Mouse (Mus musculus) cortical plate, adult 2 months (tissue): ENCODE data around the gene 1500009C09Rik. TPM values are rescaled to one million over a fixed set of nuclear protein-coding genes. Genes with fewer than 3 reads are reported as not detected.

Experiments
- H3K27ac ChIP-seq: fragments of 200-500 bp; 2 replicates; pipeline ENCODE4 v1.5.1; 2012; ENCODE audit warnings: low read length, control low read depth, inconsistent platforms; ENCODE audit not compliant: insufficient read depth
- H3K4me1 ChIP-seq: fragments of 200-500 bp; 2 replicates; pipeline ENCODE4 v1.6.1; 2011; ENCODE audit warnings: low read length; ENCODE audit not compliant: control insufficient read depth, insufficient read depth
- H3K4me3 ChIP-seq: fragments of 200-500 bp; 2 replicates; pipeline ENCODE4 v1.5.1; 2011; ENCODE audit warnings: mild to moderate bottlenecking, low read length, control low read depth; ENCODE audit not compliant: insufficient read depth
- CTCF ChIP-seq: fragments of 200-500 bp; IDR thresholded peaks from 2 replicates; pipeline ENCODE4 v1.5.1; 2011; ENCODE audit warnings: mild to moderate bottlenecking, control low read depth, low read length; ENCODE audit not compliant: insufficient read depth; ENCODE audit errors: extremely low read depth
- POLR2A ChIP-seq: fragments of 200-500 bp; IDR thresholded peaks from 2 replicates; pipeline ENCODE4 v1.6.1; 2011; ENCODE audit warnings: mild to moderate bottlenecking, low read length, control low read depth; ENCODE audit not compliant: insufficient read depth; ENCODE audit errors: extremely low read depth
- polyA plus RNA-seq: library from polyadenylated mRNA; depleted of rRNA; stranded (reverse); fragments of >200 nt; gene quantifications from 2 replicates; pipeline ENCODE4 v1.2.3, GENCODE M21; 2012; rRNA removed

Gene 1500009C09Rik
- polyA plus RNA-seq, 1 experiment: 155 TPM

GRCm38 (mm10) chr15:82307107-82307506 is 54.9 kb downstream of the 1500009C09Rik start:
- TF ChIP-seq POLR2A (no peak), CTCF (no peak)
- Histone ChIP-seq H3K27ac (no peak overlapping the region), H3K4me1 (no peaks in the 10 kb centered on the region), H3K4me3 (no peak overlapping the region)

- H3K27ac ChIP-seq: no peak overlapping the region
- H3K4me1 ChIP-seq: no peaks in the 10 kb centered on the region
- TF ChIP-seq POLR2A (no peak), CTCF (no peak)
Measured at GRCm38 (mm10) chr15:82308416-82308815, 56.2 kb downstream of the 1500009C09Rik start.

More at GRCm38 (mm10) chr15:82308416-82308815, 56.2 kb downstream of the 1500009C09Rik start:
- no peak overlapping the region for H3K4me3 ChIP-seq

Other genes with a start within 250 kb of the 1500009C09Rik start
- gene Desi1, start 218.5 kb upstream of the 1500009C09Rik start, polyA plus RNA-seq: 126 and 134 TPM in 2 replicates
- gene Snu13, start 204.8 kb upstream of the 1500009C09Rik start, polyA plus RNA-seq: 133 and 137 TPM in 2 replicates
- gene 4930407I10Rik, start 193.2 kb upstream of the 1500009C09Rik start, polyA plus RNA-seq: not detected in 2 replicates
- 6.1 and 7.9 TPM in 2 replicates for gene Mei1, start 182.4 kb upstream of the 1500009C09Rik start, polyA plus RNA-seq
- gene Ccdc134, start 124.5 kb upstream of the 1500009C09Rik start, polyA plus RNA-seq: 16.3 and 16.5 TPM in 2 replicates
- gene Srebf2, start 105.2 kb upstream of the 1500009C09Rik start, polyA plus RNA-seq: 138 and 166 TPM in 2 replicates
- 5.3 and 6.7 TPM in 2 replicates for gene Shisa8, start 39.6 kb upstream of the 1500009C09Rik start, polyA plus RNA-seq
- gene Tnfrsf13c, start 28.0 kb upstream of the 1500009C09Rik start, polyA plus RNA-seq: 0.48 and 0.76 TPM in 2 replicates
- gene Cenpm, start 7.6 kb upstream of the 1500009C09Rik start, polyA plus RNA-seq: 6.7 and 7.0 TPM in 2 replicates
- gene Sept3, start 22.5 kb downstream of the 1500009C09Rik start, polyA plus RNA-seq: 367 and 405 TPM in 2 replicates
- gene Wbp2nl, start 46.6 kb downstream of the 1500009C09Rik start, polyA plus RNA-seq: 0.13 TPM in 1 of 2 replicates, not detected in the other
- gene Naga, start 86.5 kb downstream of the 1500009C09Rik start, polyA plus RNA-seq: 52.8 and 54.8 TPM in 2 replicates
- 0.49 and 0.52 TPM in 2 replicates for gene Pheta2, start 86.5 kb downstream of the 1500009C09Rik start, polyA plus RNA-seq
- gene Smdt1, start 86.6 kb downstream of the 1500009C09Rik start, polyA plus RNA-seq: 279 and 280 TPM in 2 replicates
- 461 and 466 TPM in 2 replicates for gene Ndufa6, start 101.9 kb downstream of the 1500009C09Rik start, polyA plus RNA-seq
- gene Cyp2d22, start 127.9 kb downstream of the 1500009C09Rik start, polyA plus RNA-seq: 50.3 and 57.9 TPM in 2 replicates
- not detected in 2 replicates for gene Cyp2d11, start 141.6 kb downstream of the 1500009C09Rik start, polyA plus RNA-seq
- gene Cyp2d10, start 154.8 kb downstream of the 1500009C09Rik start, polyA plus RNA-seq: not detected in 2 replicates
- not detected in 2 replicates for gene Cyp2d9, start 181.0 kb downstream of the 1500009C09Rik start, polyA plus RNA-seq